Mouse (Mus musculus) hindbrain, embryonic 12.5 days (tissue): ENCODE data around the gene Gm28998. TPM values are rescaled to one million over a fixed set of nuclear protein-coding genes. Genes with fewer than 3 reads are reported as not detected.
"Not testable (repeated sequence)": the region's sequence is repeated elsewhere in the genome, so short reads cannot be mapped to it uniquely, and the experiment has no call there.

Experiments
- ATAC-seq: fragments of 200-750 bp; cut with Nextera tagmentation; 2 replicates; pipeline ENCODE4 v1.8.0; 2017; ENCODE audit warnings: moderate TSS enrichment; ENCODE audit not compliant: low FRiP score
- H3K27ac ChIP-seq: fragments of 300-500 bp; sonication (generic); 2 replicates; pipeline ENCODE4 v1.5.1; 2016; ENCODE audit warnings: mild to moderate bottlenecking
- H3K27me3 ChIP-seq: fragments of 300-500 bp; sonication (generic); 2 replicates; pipeline ENCODE4 v1.6.1; 2016; ENCODE audit warnings: mild to moderate bottlenecking
- H3K36me3 ChIP-seq: fragments of 300-500 bp; sonication (generic); 2 replicates; pipeline ENCODE4 v1.6.1; 2016; ENCODE audit warnings: mild to moderate bottlenecking
- H3K4me1 ChIP-seq: fragments of 300-500 bp; sonication (generic); 2 replicates; pipeline ENCODE4 v1.6.1; 2016
- H3K4me2 ChIP-seq: fragments of 300-500 bp; sonication (generic); replicated peaks from 2 replicates; pipeline ENCODE4 v1.6.1; 2016; ENCODE audit warnings: mild to moderate bottlenecking
- H3K4me3 ChIP-seq: fragments of 300-500 bp; sonication (generic); 2 replicates; pipeline ENCODE4 v1.5.1; 2016; ENCODE audit warnings: mild to moderate bottlenecking
- H3K9ac ChIP-seq: fragments of 300-500 bp; sonication (generic); 2 replicates; pipeline ENCODE4 v1.6.1; 2016; ENCODE audit warnings: mild to moderate bottlenecking, moderate library complexity
- H3K9me3 ChIP-seq: fragments of 300-500 bp; sonication (generic); replicated peaks from 2 replicates; pipeline ENCODE4 v1.6.1; 2016; ENCODE audit warnings: mild to moderate bottlenecking
- WGBS: fragments of 180-500 bp; shearing (Covaris S2); methylation state at CpG from one replicate; pipeline ENCODE4 v1.1.7; 2016; 5-methylcytosine and 5-hydroxymethylcytosine counted together
- polyA plus RNA-seq: library from polyadenylated mRNA; unstranded; fragments of >200 nt; fragmentation: Nextera tagmentation; extraction: Ambion mirVana; gene quantifications from 2 replicates; pipeline ENCODE4 v1.2.1, GENCODE M21; 2016

Gm28998 gene
- polyA plus RNA-seq, result not detected in 2 replicates

DNA sequence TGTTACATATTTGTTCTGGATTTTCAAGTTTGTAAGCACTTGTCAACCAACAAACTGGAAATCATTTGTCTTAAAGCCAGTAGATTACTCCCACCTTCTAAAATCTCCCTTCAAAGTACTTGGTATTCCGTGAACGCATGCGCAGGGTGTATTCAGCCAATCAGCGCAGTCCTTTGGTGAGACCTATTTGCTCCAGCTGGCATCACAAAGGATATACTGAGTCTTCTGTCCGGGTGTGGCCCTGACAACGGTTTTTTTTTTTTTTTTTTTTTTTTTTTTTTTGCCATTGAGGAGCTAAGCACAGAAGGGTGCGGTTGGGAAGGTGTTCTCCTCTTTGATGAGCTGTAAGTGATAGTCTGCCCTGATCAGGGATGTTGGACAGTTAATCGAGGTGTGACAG lies at the start of gene Gm28998:
Gene Gm28998 (plus strand): TSS at position 301 of the 400 bp plus-strand sequence.
- WGBS, result no CpG with 5 or more reads among the region's 8 CpGs

More for the DNA sequence above, at the start of gene Gm28998:
- not testable (repeated sequence) for H3K27me3 ChIP-seq, H3K36me3 ChIP-seq, H3K27ac ChIP-seq, H3K9ac ChIP-seq, H3K4me3 ChIP-seq, H3K4me1 ChIP-seq, H3K9me3 ChIP-seq, ATAC-seq, H3K4me2 ChIP-seq

Other genes starting within 250 kb of the Gm28998 start
- not detected in 2 replicates for gene Gm21244, start 84.5 kb upstream of the Gm28998 start, polyA plus RNA-seq
- gene Gm21788, start 151.2 kb downstream of the Gm28998 start, polyA plus RNA-seq, result not detected in 2 replicates